Mouse (Mus musculus) neural tube, embryonic 11.5 days (tissue): ENCODE measurements at regions not wholly inside any gene's neighbourhood (a gene's known extent, or its start where the extent isn't known, plus 50 kb on each side); places are given as distances from the start of the nearest gene placed in this dataset.

ENCODE experiments used
- ATAC-seq: fragments of 200-750 bp; cut with Nextera tagmentation; 2 replicates; pipeline ENCODE4 v1.8.0; 2017; ENCODE audit warnings: moderate number of reproducible peaks, mild to moderate bottlenecking, moderate TSS enrichment, moderate library complexity; ENCODE audit not compliant: insufficient read depth, low FRiP score, low TSS enrichment
- DNase-seq: peaks from one replicate; pipeline ENCODE4 v3.0.0-alpha.2; 2015; ENCODE audit warnings: low spot score
- H3K27ac ChIP-seq: fragments of 300-500 bp; sonication (generic); 2 replicates; pipeline ENCODE4 v1.5.1; 2014; ENCODE audit warnings: low read depth, mild to moderate bottlenecking, low read length
- H3K27me3 ChIP-seq: fragments of 300-500 bp; sonication (generic); 2 replicates; pipeline ENCODE4 v1.6.1; 2014; ENCODE audit warnings: mild to moderate bottlenecking, low read length, mixed read lengths; ENCODE audit not compliant: control insufficient read depth, insufficient read depth
- H3K36me3 ChIP-seq: fragments of 300-500 bp; sonication (generic); 2 replicates; pipeline ENCODE4 v1.6.1; 2014; ENCODE audit warnings: mild to moderate bottlenecking, low read length, moderate library complexity, mixed read lengths; ENCODE audit not compliant: control insufficient read depth, insufficient read depth
- H3K4me1 ChIP-seq: fragments of 300-500 bp; sonication (generic); 2 replicates; pipeline ENCODE4 v1.6.1; 2014; ENCODE audit warnings: low read length, mixed read lengths; ENCODE audit not compliant: control insufficient read depth, insufficient read depth
- H3K4me2 ChIP-seq: fragments of 300-500 bp; sonication (generic); 2 replicates; pipeline ENCODE4 v1.6.1; 2014; ENCODE audit warnings: low read depth, mild to moderate bottlenecking, moderate library complexity
- H3K4me3 ChIP-seq: fragments of 300-500 bp; sonication (generic); 2 replicates; pipeline ENCODE4 v1.5.1; 2014; ENCODE audit warnings: low read depth, low read length
- H3K9ac ChIP-seq: fragments of 300-500 bp; sonication (generic); 2 replicates; pipeline ENCODE4 v1.6.1; 2014; ENCODE audit warnings: mild to moderate bottlenecking, low read length
- H3K9me3 ChIP-seq: fragments of 300-500 bp; sonication (generic); 2 replicates; pipeline ENCODE4 v1.6.1; 2016; ENCODE audit warnings: low read length; ENCODE audit not compliant: control insufficient read depth
- WGBS: fragments of 180-500 bp; shearing (Covaris S2); extraction: QIAGEN DNeasy Blood & Tissue Kit; methylation state at CpG from one replicate; pipeline ENCODE4 v1.1.7; 2014; 5-methylcytosine and 5-hydroxymethylcytosine counted together

GRCm38 (mm10) chr12:95937705-95938104, 245.7 kb downstream of the Flrt2 start:
- H3K4me2 ChIP-seq, result no peak overlapping the region
- H3K9ac ChIP-seq, result no peak overlapping the region
- H3K27me3 ChIP-seq, result no peaks in the 10 kb centered on the region
- DNase-seq (no peak), ATAC-seq (no peak)
- 81% methylated on average over 4 of the region's 4 CpGs for WGBS
- H3K27ac ChIP-seq, result no peak overlapping the region
- H3K4me3 ChIP-seq, result no peak overlapping the region
- H3K4me1 ChIP-seq, result no peaks in the 10 kb centered on the region
- no peaks in the 10 kb centered on the region for H3K36me3 ChIP-seq
- no peaks in the 10 kb centered on the region for H3K9me3 ChIP-seq

GRCm38 (mm10) chr12:95940465-95941012, 248.5 kb downstream of the Flrt2 start:
- no peak overlapping the region for H3K4me3 ChIP-seq
- H3K4me1 ChIP-seq, result no peaks in the 10 kb centered on the region
- H3K9ac ChIP-seq, result no peak overlapping the region
- ATAC-seq (peak; percentile 41; the same call in 1 of the 2 replicates), DNase-seq (no peak)
- H3K36me3 ChIP-seq, result no peaks in the 10 kb centered on the region
- no peak overlapping the region for H3K4me2 ChIP-seq
- whole genome bisulfite sequencing, result 81% methylated on average over 1 of the region's 1 CpGs
- no peaks in the 10 kb centered on the region for H3K27me3 ChIP-seq
- no peak overlapping the region for H3K27ac ChIP-seq
- H3K9me3 ChIP-seq, result no peaks in the 10 kb centered on the region

GRCm38 (mm10) chr12:95959786-95960504, 267.9 kb downstream of the Flrt2 start:
- Histone ChIP-seq H3K4me2 (no peak overlapping the region), H3K4me3 (no peak overlapping the region), H3K4me1 (no peaks in the 10 kb centered on the region), H3K27ac (no peak overlapping the region), H3K27me3 (no peaks in the 10 kb centered on the region), H3K36me3 (no peaks in the 10 kb centered on the region), H3K9me3 (no peaks in the 10 kb centered on the region), H3K9ac (no peak overlapping the region)
- ATAC-seq (no peak), DNase-seq (no peak)
- 75% methylated on average over 6 of the region's 6 CpGs for WGBS

GRCm38 (mm10) chr12:95960505-95960871, 268.5 kb downstream of the Flrt2 start:
- ATAC-seq, result no peak
- no peak overlapping the region for H3K27ac ChIP-seq
- H3K9me3 ChIP-seq, result no peaks in the 10 kb centered on the region
- H3K27me3 ChIP-seq, result no peaks in the 10 kb centered on the region
- no peaks in the 10 kb centered on the region for H3K36me3 ChIP-seq
- H3K4me3 ChIP-seq, result no peak overlapping the region
- no peak overlapping the region for H3K4me2 ChIP-seq
- 57% methylated on average over 3 of the region's 3 CpGs for WGBS
- no peaks in the 10 kb centered on the region for H3K4me1 ChIP-seq
- H3K9ac ChIP-seq, result no peak overlapping the region
- DNase-seq, result no peak

GRCm38 (mm10) chr12:95962817-95963216, 270.8 kb downstream of the Flrt2 start:
- H3K36me3 ChIP-seq, result no peaks in the 10 kb centered on the region
- no peaks in the 10 kb centered on the region for H3K27me3 ChIP-seq
- H3K9ac ChIP-seq, result no peak overlapping the region
- DNase-seq (peak; percentile 12), ATAC-seq (no peak)
- no peaks in the 10 kb centered on the region for H3K4me1 ChIP-seq
- no peak overlapping the region for H3K27ac ChIP-seq
- WGBS, result 60% methylated on average over 4 of the region's 4 CpGs
- H3K9me3 ChIP-seq, result no peaks in the 10 kb centered on the region
- H3K4me2 ChIP-seq, result no peak overlapping the region
- H3K4me3 ChIP-seq, result no peak overlapping the region

GRCm38 (mm10) chr12:95988669-95989288, 296.8 kb downstream of the Flrt2 start:
- H3K27ac ChIP-seq, result no peak overlapping the region
- DNase-seq (no peak), ATAC-seq (no peak)
- no peak overlapping the region for H3K4me2 ChIP-seq
- no peaks in the 10 kb centered on the region for H3K4me1 ChIP-seq
- WGBS, result 70% methylated on average over 5 of the region's 5 CpGs
- H3K36me3 ChIP-seq, result no peaks in the 10 kb centered on the region
- no peak overlapping the region for H3K9ac ChIP-seq
- no peaks in the 10 kb centered on the region for H3K27me3 ChIP-seq
- no peak overlapping the region for H3K4me3 ChIP-seq
- H3K9me3 ChIP-seq, result no peaks in the 10 kb centered on the region

- no peak for DNase-seq
- Histone ChIP-seq H3K36me3 (no peaks in the 10 kb centered on the region), H3K9ac (no peak overlapping the region), H3K4me2 (no peak overlapping the region), H3K27me3 (no peaks in the 10 kb centered on the region), H3K27ac (no peak overlapping the region), H3K9me3 (no peaks in the 10 kb centered on the region), H3K4me1 (no peaks in the 10 kb centered on the region), H3K4me3 (no peak overlapping the region)
- no peak for ATAC-seq
- 71% methylated on average over 2 of the region's 2 CpGs for WGBS
Measured at GRCm38 (mm10) chr12:95994963-95995362, 302.9 kb downstream of the Flrt2 start.

- no peaks in the 10 kb centered on the region for H3K4me1 ChIP-seq
- H3K4me2 ChIP-seq, result no peak overlapping the region
- DNase-seq (no peak), ATAC-seq (no peak)
- H3K36me3 ChIP-seq, result no peaks in the 10 kb centered on the region
- WGBS, result 43% methylated on average over 1 of the region's 1 CpGs
- H3K9me3 ChIP-seq, result no peaks in the 10 kb centered on the region
- no peak overlapping the region for H3K9ac ChIP-seq
- no peak overlapping the region for H3K27ac ChIP-seq
- no peaks in the 10 kb centered on the region for H3K27me3 ChIP-seq
- H3K4me3 ChIP-seq, result no peak overlapping the region
Measured at GRCm38 (mm10) chr12:96030180-96030579, 338.2 kb downstream of the Flrt2 start.

- no peak overlapping the region for H3K27ac ChIP-seq
- H3K9me3 ChIP-seq, result no peaks in the 10 kb centered on the region
- H3K27me3 ChIP-seq, result no peaks in the 10 kb centered on the region
- ATAC-seq (no peak), DNase-seq (no peak)
- H3K36me3 ChIP-seq, result no peaks in the 10 kb centered on the region
- 89% methylated on average over 4 of the region's 4 CpGs for WGBS
- no peak overlapping the region for H3K9ac ChIP-seq
- H3K4me1 ChIP-seq, result no peaks in the 10 kb centered on the region
- no peak overlapping the region for H3K4me3 ChIP-seq
- H3K4me2 ChIP-seq, result no peak overlapping the region
Measured at GRCm38 (mm10) chr12:96075365-96075764, 383.3 kb downstream of the Flrt2 start.
